Mouse (Mus musculus): ENCODE results near the gene Med12l.

The Med12l gene

GRCm38 (mm10) chr3:59141507-59142305 is 136.1 kb downstream of the Med12l start:
- no peak for DNase-seq

- no peak for DNase-seq
Measured at GRCm38 (mm10) chr3:59145194-59145593, 139.6 kb downstream of the Med12l start.

GRCm38 (mm10) chr3:59149646-59150045 is 144.0 kb downstream of the Med12l start:
- no peak for DNase-seq

GRCm38 (mm10) chr3:59150624-59151023 is 145.0 kb downstream of the Med12l start:
- DNase-seq: no peak

- no peak for DNase-seq
Measured at GRCm38 (mm10) chr3:59153424-59153823, 147.8 kb downstream of the Med12l start, which contains the start of gene P2ry14. TSS of gene P2ry14 (minus strand) at chr3:59153618.

GRCm38 (mm10) chr3:59154888-59155287 is 149.3 kb downstream of the Med12l start:
- DNase-seq: no peak

GRCm38 (mm10) chr3:59155404-59155803 is 149.8 kb downstream of the Med12l start:
- no peak for DNase-seq

GRCm38 (mm10) chr3:59157048-59157447 is 151.4 kb downstream of the Med12l start:
- DNase-seq: no peak

- no peak for DNase-seq
Measured at GRCm38 (mm10) chr3:59160465-59160864, 154.8 kb downstream of the Med12l start.

- DNase-seq: no peak
Measured at GRCm38 (mm10) chr3:59167417-59168054, 161.9 kb downstream of the Med12l start.

GRCm38 (mm10) chr3:59168476-59168875 is 162.9 kb downstream of the Med12l start:
- DNase-seq: no peak

- no peak for DNase-seq
Measured at GRCm38 (mm10) chr3:59169215-59169614, 163.6 kb downstream of the Med12l start.

- peak; percentile 13 to 38 for DNase-seq
Measured at GRCm38 (mm10) chr3:59169921-59170627, 164.4 kb downstream of the Med12l start.

GRCm38 (mm10) chr3:59174426-59175154 is 169.0 kb downstream of the Med12l start:
- no peak for DNase-seq

- DNase-seq: peak; percentile 52 to 67
Measured at GRCm38 (mm10) chr3:59175234-59175633, 169.6 kb downstream of the Med12l start.

- DNase-seq: no peak
Measured at GRCm38 (mm10) chr3:59176871-59177270, 171.2 kb downstream of the Med12l start.

GRCm38 (mm10) chr3:59181134-59181533 is 175.5 kb downstream of the Med12l start:
- peak in 1 of 2 experiments; percentile 25 for DNase-seq

- no peak for DNase-seq
Measured at GRCm38 (mm10) chr3:59182129-59182528, 176.5 kb downstream of the Med12l start.

- no peak for DNase-seq
Measured at GRCm38 (mm10) chr3:59185662-59186061, 180.0 kb downstream of the Med12l start.

GRCm38 (mm10) chr3:59187336-59187735 is 181.7 kb downstream of the Med12l start:
- DNase-seq: no peak

- no peak for DNase-seq
Measured at GRCm38 (mm10) chr3:59191674-59192073, 186.0 kb downstream of the Med12l start.

- no peak for DNase-seq
Measured at GRCm38 (mm10) chr3:59194099-59194498, 188.5 kb downstream of the Med12l start.

- no peak for DNase-seq
Measured at GRCm38 (mm10) chr3:59194938-59195337, 189.3 kb downstream of the Med12l start, which contains the start of gene Gpr87. TSS of gene Gpr87 (minus strand) at chr3:59195104.
